Mouse (Mus musculus): Measurements from ENCODE around the gene Vmn1r20. TPM values are rescaled to one million over a fixed set of nuclear protein-coding genes. Genes with fewer than 3 reads are reported as not detected.
"Not testable (repeated sequence)": the region's sequence is repeated elsewhere in the genome, so short reads cannot be mapped to it uniquely, and the experiment has no call there.

The Vmn1r20 gene
- not detected in 2 replicates for polyA plus RNA-seq (2015; fragmentation: Nextera tagmentation; extraction: Ambion mirVana)

DNA sequence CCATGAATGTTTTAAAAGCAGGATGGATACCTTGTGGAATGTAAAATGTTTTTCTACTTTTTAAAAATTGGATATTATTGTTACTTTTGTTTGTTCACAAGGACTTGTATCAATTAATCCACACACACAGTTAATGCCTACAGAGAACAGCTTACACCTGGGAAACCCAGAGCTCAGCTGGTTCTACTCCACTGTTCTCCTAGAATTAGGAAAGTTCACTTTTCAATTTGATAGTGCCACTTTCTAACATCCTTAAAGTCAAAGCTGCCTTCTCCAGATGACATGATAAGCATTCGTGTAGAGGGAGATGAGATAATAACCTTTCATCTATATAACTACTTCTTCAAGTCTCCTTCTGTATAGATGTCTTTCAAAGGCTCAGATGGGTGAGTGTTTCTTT lies at the start of gene Vmn1r20:
TSS of gene Vmn1r20 (plus strand) at position 301 of the 400 bp plus-strand sequence.
- no peak for DNase-seq (ENCODE audit: low spot score)

DNA sequence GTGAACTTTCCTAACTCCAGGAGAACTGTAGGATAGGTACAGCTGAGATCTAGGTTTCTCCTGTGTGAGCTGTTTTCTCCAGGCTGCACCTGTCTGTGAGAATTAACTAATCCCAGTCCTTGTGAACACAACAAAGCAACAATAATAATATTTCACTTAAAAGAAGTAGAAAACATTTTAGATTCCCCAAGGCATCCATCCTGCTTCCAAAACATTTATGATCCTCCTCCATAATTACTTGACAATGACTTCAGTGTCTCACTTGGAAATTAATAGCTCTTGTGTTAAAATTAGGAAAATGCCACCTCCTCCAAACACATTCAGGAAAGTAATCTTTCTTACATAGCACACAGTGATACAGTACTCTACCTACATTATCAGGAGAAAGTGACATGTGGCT lies 33.0 kb upstream of the Vmn1r20 start, which contains the start of gene Vmn1r18:
TSS of gene Vmn1r18 (minus strand) at position 101 of the 400 bp plus-strand sequence.
- DNase-seq (ENCODE audit: low spot score): no peak

DNA sequence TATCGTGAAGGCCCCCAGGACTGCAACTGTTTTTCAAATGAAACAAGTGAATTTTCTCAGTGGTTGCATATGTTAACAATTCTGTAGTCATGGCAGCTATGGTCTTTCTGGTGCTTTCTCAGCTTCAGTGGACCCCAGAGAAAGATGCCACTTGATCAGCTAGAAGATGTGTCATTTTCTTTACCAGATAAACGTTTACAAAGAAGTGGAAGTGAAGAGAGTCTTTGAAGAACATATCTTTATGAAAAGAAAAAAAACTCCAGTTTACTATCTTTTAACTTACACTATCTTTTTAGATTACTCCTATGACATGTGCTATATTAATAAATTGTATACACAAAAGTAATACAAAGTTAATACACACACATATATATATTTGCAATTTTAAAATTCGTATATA lies 25.2 kb upstream of the Vmn1r20 start, which contains the start of gene Vmn1r19:
TSS of gene Vmn1r19 (plus strand) at position 301 of the 400 bp plus-strand sequence.
- DNase-seq (ENCODE audit: low spot score): not testable (repeated sequence)

DNA sequence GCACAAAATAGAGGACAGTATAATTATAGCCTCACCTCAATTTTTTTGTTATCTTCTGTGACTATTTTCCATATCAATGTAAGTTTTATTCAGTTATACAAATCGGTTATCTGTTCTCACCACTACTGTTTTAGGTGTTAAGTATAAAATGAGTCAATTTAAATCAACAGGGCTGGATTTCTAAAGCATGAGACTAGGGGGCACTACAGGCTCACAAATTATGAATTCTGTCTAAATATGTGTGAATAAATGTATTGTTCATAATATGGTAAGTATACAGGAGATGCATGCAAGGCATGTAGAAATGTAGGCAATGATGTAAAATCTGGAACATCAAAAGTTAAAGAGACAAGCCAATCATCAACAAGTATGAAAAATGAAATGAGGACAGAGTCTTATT lies 2.5 kb downstream of the Vmn1r20 start:
- DNase-seq (ENCODE audit: low spot score): peak; percentile 18

DNA sequence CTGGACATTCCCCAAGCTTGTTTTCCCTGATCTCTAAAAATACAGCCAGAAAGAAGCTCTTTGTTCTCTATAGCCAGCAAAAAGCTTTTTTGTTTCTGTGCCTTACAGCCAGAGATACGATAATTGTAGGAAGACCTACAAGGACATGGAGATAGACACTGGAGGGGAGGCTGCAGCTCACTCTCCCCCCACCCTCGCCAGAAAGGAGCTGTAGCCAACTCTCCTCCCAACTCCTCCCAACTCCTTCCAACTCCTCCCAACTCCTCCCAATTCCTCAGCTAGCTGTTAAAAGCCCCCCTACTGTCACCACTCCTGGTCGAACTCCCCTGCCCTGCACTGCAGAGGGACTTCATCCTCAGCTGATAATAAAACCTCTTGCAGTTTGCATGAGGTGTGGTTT lies 39.4 kb downstream of the Vmn1r20 start:
- not testable (repeated sequence) for DNase-seq (ENCODE audit: low spot score)

Other genes starting within 250 kb of the Vmn1r20 start
- gene Vmn1r13, start 225.6 kb upstream of the Vmn1r20 start, polyA plus RNA-seq (2015; fragmentation: Nextera tagmentation; extraction: Ambion mirVana): not detected in 2 replicates
- gene Vmn1r14, start 197.2 kb upstream of the Vmn1r20 start, polyA plus RNA-seq (2015; fragmentation: Nextera tagmentation; extraction: Ambion mirVana): not detected in 2 replicates
- not detected in 2 replicates for gene Vmn1r15, start 171.0 kb upstream of the Vmn1r20 start, polyA plus RNA-seq (2015; fragmentation: Nextera tagmentation; extraction: Ambion mirVana)
- not detected in 2 replicates for gene Vmn1r16, start 99.4 kb upstream of the Vmn1r20 start, polyA plus RNA-seq (2015; fragmentation: Nextera tagmentation; extraction: Ambion mirVana)
- gene Vmn1r17, start 65.2 kb upstream of the Vmn1r20 start, polyA plus RNA-seq (2015; fragmentation: Nextera tagmentation; extraction: Ambion mirVana): not detected in 2 replicates
- gene Vmn1r18, start 33.1 kb upstream of the Vmn1r20 start, polyA plus RNA-seq (2015; fragmentation: Nextera tagmentation; extraction: Ambion mirVana): not detected in 2 replicates
- gene Vmn1r19, start 25.1 kb upstream of the Vmn1r20 start, polyA plus RNA-seq (2015; fragmentation: Nextera tagmentation; extraction: Ambion mirVana): not detected in 2 replicates
- 8.3 and 8.5 TPM in 2 replicates for gene Ppm1k, start 106.5 kb downstream of the Vmn1r20 start, polyA plus RNA-seq (2015; fragmentation: Nextera tagmentation; extraction: Ambion mirVana)
- gene Herc6, start 152.1 kb downstream of the Vmn1r20 start, polyA plus RNA-seq (2015; fragmentation: Nextera tagmentation; extraction: Ambion mirVana): 9.4 and 11.2 TPM in 2 replicates